Mouse (Mus musculus) CD8-positive naive resting alpha-beta T cell, adult 2 months (primary cell): Measurements from ENCODE around the gene Gm36864.

Source experiments
- DNase-seq, 2 experiments: peaks; one replicate each; pipeline ENCODE4 v3.0.0; 2022; ENCODE audit warnings: low read depth in 2 of 2, low spot score in 2 of 2

Gm36864 gene

GRCm38 (mm10) chr7:44254930-44255329, 19.0 kb downstream of the Gm36864 start:
- no peak for DNase-seq

- no peak for DNase-seq
These were observed 21.3 kb downstream of the Gm36864 start, which contains the start of gene Acp4 for GRCm38 (mm10) chr7:44257278-44257677. Gene Acp4, minus strand, starts transcription at chr7:44257378.

- no peak for DNase-seq
These were observed 24.4 kb downstream of the Gm36864 start for GRCm38 (mm10) chr7:44260410-44260809.

GRCm38 (mm10) chr7:44261147-44261546, 25.2 kb downstream of the Gm36864 start, which contains the start of gene Gm15517:
Gene Gm15517, plus strand, starts transcription at chr7:44261447.
- DNase-seq = no peak

GRCm38 (mm10) chr7:44262791-44263643, 27.0 kb downstream of the Gm36864 start:
- peak; percentile 88 to 94 for DNase-seq

- DNase-seq = no peak
These were observed 32.1 kb downstream of the Gm36864 start for GRCm38 (mm10) chr7:44268117-44268516.

- DNase-seq = no peak
These were observed 33.4 kb downstream of the Gm36864 start for GRCm38 (mm10) chr7:44269397-44269796.

GRCm38 (mm10) chr7:44271309-44271708, 35.3 kb downstream of the Gm36864 start:
- DNase-seq = no peak

GRCm38 (mm10) chr7:44272546-44272945, 36.6 kb downstream of the Gm36864 start:
- no peak for DNase-seq

GRCm38 (mm10) chr7:44273446-44273845, 37.5 kb downstream of the Gm36864 start:
- no peak for DNase-seq

- no peak for DNase-seq
These were observed 38.1 kb downstream of the Gm36864 start for GRCm38 (mm10) chr7:44274096-44274495.

GRCm38 (mm10) chr7:44275546-44275945, 39.6 kb downstream of the Gm36864 start:
- no peak for DNase-seq

- no peak for DNase-seq
These were observed 40.7 kb downstream of the Gm36864 start for GRCm38 (mm10) chr7:44276461-44277249.

- DNase-seq = peak in 1 of 2 experiments; percentile 42
These were observed 41.3 kb downstream of the Gm36864 start for GRCm38 (mm10) chr7:44277250-44277622.

GRCm38 (mm10) chr7:44280959-44281358, 45.0 kb downstream of the Gm36864 start:
- DNase-seq = no peak

GRCm38 (mm10) chr7:44281586-44281985, 45.6 kb downstream of the Gm36864 start:
- DNase-seq = no peak

- no peak for DNase-seq
These were observed 51.8 kb downstream of the Gm36864 start for GRCm38 (mm10) chr7:44287760-44288159.

- no peak for DNase-seq
These were observed 55.0 kb downstream of the Gm36864 start for GRCm38 (mm10) chr7:44290986-44291385.

GRCm38 (mm10) chr7:44291418-44291817, 55.4 kb downstream of the Gm36864 start:
- no peak for DNase-seq
